Mouse (Mus musculus) heart, adult 8-10 months (tissue): ENCODE results near the gene Slx1b. TPM values are rescaled to one million over a fixed set of nuclear protein-coding genes. Genes with fewer than 3 reads are reported as not detected.

Source experiments
- DNase-seq: peaks from one replicate; pipeline ENCODE4 v3.0.0; 2022; ENCODE audit warnings: low spot score
- total RNA-seq, 4 experiments: library from RNA; stranded (reverse); gene quantifications; 2 replicates each; pipeline ENCODE4 v1.2.4; 2022

The Slx1b gene
- total RNA-seq, 4 experiments from 2014 or later, result 3.2 to 6.2 (median 5.4) TPM

DNA sequence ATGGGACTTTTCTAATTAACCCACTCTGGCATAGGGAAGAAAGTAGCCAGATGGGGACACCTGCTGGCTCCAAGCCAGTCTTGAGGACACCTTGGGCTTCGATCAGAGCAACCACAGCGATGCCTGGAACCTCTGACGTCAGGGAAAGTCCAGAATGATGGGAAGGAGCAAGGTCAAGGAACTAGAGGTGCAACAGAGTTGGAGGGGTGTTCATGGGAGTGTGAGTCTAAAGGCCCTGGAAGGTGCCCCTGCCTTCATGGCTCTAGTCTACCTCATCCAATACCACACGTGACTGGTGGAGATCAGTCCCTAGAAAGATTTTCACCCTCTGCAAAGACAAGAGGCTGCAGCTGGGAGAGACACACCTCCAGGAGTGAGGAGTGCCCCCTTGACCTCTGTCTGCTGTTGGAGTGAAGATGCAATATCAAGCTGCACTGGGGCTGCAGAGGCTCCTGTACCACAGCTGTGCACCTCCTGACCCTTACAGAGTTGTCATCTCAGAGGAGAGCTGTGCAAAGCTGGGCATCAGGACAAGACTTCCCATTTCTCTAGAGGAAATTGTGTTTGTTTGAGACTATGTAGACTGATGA is 18.9 kb downstream of the Slx1b start:
- no peak for DNase-seq

DNA sequence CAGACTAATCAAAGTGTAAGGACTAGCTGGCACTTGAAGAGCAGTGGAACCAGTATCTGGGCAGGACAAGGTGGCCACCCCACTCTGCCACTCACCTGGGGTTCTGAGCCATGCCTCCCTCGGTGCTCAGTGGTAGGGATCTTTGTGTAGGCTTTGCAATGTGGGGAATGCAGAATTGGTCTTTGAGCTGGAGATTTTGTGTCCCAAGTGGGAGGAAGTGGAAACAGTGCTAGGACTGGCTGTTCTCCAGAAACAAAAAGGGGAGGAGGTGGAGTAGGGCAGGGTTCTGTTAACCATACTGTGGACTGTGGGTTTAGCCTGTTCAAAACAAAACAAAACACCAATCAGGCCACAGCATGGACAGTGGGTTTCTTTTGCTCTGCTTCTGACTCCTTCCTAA is 19.4 kb downstream of the Slx1b start, which contains the start of gene Sult1a1:
Gene Sult1a1 (minus strand): TSS at position 226 of the 400 bp plus-strand sequence.
- DNase-seq, result peak; percentile 94

DNA sequence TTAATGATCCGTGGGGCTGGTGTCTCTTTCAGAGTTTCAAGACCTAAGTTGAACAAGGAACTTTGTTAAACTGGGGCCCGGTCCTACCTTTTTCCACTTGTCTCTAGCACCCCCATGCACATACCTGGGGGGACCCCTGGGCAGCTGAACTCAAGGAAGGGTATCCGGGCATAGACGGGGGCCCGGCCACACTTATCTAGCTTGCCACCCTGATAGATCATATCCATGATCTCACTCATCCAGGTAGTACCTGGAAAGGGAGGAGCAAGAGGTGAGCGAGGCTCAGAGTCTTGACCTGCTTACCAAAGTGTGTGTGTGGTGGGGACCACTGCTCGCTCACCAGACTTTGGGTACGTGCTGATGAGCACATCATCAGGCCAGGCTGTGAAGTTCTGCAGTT is 20.5 kb downstream of the Slx1b start:
- no peak for DNase-seq

DNA sequence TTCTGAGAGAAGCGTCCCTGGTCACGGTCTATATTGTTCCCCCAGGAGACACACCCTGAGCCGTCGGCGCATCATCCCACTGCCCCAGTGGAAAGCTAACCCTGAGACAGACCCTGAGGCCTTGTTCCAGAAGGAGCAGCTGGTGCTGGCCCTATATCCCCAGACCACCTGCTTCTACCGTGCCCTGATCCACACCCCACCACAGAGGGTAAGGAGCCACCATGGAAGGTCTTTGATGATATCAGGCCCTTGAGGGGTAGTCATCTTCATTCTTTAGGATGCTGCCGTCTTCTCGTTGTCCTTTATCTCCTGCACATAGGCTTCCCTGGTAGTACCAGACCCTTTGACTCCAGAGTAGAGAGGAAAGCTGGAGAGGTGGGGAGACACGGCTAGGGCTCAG is 23.5 kb downstream of the Slx1b start:
- DNase-seq, result no peak

DNA sequence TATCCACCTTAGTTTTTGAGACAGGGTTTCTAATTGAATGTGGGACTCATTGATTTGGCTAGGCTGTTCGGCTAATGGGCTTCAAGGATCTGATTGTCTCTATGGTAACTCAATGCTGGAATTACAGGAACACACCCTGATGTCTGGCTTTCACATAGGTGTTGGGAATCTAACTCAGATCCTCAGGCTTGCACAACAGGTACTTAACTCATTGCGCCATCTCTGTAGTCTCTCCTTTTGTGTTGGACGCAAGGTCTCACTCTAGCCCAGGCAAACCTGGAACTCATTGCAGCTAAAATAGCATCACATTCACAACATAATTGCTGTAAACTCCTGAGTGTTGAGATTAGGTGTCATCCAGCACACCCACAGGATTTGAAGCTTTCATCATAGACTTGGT is 25.4 kb downstream of the Slx1b start:
- no peak for DNase-seq

DNA sequence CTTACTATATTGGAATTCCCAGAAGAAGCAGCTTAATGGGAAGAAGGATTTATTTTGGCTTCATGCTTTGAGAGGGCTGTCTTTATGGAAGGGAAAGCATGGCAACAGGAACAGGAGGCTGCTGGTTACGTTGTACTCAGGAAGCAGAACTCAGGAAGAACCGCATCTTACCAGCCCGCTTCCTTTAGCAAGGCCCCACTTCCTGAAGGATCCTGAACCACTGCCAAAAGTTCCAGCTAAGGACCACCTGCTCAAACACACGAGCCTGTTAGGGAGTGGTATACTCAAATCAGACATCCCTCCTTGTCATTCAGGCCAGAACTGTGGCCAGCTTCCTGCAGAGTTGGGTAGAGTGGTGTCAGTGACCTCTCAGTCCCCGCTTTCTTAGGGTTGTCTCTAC is 27.1 kb downstream of the Slx1b start:
- no peak for DNase-seq

DNA sequence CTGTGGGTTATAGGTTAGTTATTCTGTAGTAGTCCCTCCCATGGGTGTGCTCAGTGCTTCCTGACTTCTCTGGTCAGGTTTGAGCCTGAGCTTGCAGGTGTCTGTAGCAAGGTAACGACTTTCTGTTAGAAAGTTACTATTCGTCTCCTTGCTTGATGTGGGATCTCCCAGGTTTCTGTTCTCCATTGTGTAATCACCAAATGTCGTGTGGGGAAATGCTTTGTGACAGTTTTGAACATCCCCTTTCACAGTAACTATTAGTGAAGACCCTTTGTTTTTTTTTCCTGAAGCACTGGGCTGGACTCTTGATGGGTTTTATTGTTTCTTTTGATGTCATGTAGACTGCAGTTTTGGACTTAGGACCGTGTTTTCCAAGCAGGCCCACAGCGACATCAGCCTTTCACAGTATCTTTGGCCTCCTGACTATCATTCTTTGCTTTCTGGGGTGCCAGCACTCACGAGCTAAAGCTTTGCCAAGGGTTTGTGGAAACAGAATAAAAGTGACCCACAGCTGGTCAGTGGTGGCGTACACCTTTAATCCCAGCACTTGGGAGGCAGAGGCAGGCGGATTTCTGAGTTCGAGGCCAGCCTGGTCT is 28.0 kb downstream of the Slx1b start:
- no peak for DNase-seq

DNA sequence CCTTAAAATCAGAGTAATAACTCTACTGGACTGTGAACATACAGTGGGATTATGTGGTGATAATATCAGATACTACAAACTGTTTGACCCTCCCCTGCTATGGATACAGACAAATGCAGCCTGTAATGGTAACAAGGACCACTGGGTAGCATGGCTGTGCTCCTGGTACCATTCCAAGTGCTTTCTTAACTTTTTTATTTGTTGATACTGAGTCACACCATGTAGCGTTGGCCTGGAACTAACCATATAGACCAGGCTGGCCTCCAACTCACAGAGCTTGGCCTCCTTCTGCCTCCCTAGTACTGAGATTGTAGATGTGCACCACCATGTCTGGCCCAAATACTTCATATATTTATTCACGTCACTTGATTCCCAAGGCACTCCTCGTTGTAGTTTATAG is 30.3 kb downstream of the Slx1b start:
- DNase-seq, result peak; percentile 51

DNA sequence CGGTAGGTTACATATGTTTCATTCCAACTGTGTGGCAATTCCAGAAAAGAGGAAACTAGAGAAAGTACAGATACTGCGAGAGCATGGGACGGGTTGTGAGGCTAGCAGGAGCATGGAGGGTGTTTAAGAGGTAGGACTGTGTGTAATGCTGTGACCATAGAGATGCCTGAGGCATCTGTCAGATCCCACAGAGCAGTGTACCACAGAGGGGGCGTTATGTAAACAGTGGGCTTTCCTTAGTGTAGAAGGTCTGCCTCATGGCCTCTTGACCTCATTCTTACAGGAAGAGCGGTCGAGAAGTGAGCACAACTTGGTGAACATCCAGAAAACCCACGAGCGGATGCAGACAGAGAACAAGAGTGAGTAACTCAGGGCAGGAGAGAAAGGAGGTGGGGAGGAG is 31.9 kb downstream of the Slx1b start:
- no peak for DNase-seq

DNA sequence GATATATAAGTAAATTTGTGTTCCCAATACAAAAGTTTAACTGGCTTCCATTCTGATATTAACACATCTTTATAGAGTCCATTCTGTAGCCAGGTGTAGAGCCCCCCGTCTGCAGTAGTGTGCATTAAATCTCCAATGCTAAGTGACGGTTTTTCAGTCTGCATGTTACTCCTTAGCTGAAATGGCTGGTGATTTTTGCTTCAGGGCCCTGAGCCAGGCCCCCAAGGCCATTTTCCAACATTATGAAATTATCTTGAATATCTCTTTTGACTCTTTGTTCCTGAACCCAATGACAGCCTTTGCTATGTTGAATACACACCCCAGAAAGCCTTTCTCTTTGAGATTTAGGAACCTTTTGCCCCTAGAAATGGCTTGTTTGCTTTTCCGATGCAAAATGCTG is 35.8 kb downstream of the Slx1b start:
- no peak for DNase-seq

DNA sequence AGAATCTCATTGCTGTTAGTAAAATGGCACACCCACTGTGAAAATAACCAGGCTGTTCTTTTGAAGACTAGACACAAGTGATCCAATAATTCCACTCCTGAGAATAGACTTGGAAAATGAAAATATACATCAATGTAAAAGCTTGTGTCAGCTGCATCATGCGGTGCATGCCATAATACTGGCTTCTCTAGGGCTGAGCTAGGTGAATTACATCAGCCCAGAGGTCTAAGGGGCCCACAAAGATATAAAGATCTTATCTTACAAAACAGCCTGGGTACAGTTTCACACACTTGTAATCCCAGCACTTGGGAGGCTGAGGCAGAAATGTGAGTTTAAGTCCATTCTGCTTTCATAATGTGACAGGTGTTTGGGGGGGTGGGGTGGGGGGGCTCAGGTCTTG is 38.1 kb downstream of the Slx1b start:
- no peak for DNase-seq

DNA sequence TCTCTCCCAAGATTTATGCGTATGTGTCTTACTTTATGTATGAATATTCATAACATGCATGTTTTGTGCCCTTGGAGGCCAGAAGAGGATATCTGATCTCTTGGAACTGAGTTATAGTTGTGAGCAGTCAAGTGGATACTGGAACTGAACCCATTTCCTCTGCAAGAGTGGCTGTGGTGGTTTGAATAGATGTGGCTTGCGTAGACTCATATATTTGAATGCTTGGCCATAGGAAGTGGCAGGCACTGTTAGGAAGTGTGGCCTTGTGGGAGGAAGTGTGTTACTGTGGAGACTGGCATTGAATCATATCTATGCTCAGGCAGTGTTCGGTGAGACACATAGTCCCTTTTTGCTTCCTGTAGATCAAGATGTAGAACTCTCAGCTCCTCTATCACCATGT is 39.9 kb downstream of the Slx1b start:
- no peak for DNase-seq

DNA sequence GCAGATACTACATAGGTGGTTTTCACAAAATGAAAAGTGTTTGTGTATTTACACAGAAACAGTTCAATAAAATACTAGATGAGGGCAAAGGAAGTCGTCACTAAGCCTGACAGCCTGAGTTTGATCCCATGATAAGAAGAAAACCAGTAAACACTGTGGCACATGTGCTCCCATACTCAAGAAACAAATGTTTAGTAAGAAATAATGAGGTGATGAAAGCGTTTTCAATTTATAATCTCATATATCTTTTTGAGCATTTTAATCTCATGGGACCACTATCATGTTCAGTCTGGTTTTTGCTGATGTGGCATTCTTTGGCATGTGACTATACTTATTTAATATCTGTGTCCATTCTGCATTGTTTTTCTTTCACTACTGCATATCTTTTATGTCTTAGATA is 41.6 kb downstream of the Slx1b start:
- DNase-seq, result no peak

DNA sequence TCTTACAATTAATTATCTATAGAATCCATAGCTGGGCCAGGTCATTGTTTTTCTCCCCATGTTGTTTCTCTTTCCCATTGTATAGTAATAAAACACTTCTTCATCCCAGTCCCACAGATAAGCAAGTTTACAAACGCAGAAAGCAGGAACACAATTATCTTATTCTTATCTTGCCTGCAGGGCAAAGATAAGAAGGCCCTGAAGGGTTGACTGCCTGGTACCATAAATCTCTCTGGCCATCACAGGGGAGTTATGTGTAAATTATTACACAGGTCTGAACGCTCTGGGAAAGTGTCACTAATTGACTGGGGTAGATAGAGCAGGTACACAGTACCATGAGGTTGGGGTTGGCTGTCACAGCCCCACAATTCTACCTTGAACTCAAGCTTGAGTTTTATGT is 44.7 kb downstream of the Slx1b start:
- no peak for DNase-seq

DNA sequence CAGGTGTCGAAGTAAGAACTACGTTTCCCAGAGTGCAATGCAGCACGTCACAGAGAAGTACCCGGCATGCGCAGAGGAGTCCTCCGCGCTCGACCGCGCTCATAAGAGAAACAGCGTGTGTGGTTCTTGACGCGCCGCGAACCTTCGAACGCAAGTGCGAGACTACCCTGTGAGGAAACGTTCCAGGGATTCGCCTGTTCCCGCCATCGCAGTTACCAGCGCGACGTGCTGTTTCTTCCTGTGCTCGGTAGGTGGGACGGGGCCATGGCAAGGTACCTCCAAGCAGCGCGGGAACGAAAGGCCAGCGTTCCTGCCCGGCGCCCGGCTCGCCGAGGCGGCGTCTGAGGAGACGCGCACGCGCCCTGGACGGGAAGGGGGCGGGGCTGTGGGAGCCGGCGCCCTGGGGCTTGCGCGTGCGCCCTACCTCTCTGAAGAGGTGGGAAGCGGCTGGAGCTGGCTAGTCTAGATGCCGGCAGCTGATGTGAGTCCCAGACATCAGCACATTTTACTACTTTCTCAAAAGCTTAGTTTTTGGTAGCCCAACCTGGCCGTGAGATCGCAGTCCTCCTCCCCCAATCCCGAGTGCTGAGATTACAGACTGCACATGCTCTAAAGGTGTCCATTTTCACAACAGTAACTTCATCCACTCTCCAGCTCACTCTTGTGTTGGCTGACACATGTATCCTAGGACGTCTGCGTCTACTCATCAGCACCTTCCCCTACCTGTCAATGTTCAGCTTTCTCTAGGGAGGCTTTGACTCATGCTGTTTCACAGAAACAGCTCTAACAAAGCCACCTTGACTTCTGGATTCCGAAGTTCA is 46.1 kb downstream of the Slx1b start, which contains the start of gene Sgf29:
Gene Sgf29 (plus strand): TSS at position 79 of the 821 bp plus-strand sequence.
- DNase-seq, result peak; percentile 91

DNA sequence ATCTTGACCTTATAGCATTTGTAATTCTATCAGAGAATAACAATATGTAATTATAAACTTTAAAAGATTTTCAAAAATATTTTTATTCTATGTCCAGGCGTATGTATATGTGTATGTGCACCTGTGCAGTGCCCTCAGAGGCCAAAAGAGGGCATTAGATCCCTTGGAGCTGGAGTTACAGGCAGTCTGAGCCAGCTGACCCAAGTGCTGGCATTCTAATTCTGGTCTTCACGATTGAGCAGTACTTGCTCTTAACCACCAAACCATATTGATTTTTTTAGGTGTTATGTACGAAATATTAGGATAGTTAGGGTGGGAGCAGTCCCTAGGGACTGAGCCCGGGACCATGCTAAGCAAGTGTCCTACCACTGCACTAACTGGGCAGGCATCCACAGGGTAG is 47.1 kb downstream of the Slx1b start:
- no peak for DNase-seq

DNA sequence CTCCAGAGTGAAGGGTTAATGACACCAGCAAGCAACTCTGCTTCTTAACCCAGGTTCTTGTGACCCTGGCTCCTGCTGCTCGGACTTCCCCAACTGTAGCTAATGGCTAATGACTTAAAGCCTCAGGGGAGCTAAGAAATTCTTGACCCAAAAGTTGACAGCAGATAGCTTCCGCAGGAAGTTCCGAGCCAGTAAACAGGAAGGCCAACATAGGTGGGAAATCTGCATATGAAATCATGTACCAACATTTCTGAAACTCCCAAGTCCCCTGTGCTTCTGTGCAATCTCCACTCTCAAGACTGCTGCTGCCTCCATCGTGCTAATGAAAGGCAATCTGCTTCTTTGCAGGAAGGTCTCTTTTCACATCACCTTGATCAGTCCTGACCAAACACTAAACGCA is 49.9 kb downstream of the Slx1b start:
- DNase-seq, result peak; percentile 50

DNA sequence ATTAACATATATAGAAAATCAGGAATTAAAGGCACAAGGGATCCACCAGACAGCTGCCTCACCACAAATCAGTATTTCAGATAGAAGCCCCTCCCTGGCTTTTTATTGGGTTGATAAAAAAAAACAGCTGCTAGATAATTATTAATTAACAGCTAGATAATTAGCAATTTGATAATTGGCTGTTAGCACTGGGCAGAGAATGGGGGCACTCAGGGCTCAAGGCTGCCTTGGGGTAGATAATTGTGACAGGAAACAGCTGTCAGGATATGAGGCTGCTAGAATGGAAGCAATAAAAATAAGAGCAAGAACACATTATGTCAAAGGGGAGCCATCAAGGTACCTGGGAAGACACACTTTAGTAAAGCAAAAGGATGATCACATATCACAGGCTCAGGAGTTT is 50.7 kb downstream of the Slx1b start:
- DNase-seq, result no peak

DNA sequence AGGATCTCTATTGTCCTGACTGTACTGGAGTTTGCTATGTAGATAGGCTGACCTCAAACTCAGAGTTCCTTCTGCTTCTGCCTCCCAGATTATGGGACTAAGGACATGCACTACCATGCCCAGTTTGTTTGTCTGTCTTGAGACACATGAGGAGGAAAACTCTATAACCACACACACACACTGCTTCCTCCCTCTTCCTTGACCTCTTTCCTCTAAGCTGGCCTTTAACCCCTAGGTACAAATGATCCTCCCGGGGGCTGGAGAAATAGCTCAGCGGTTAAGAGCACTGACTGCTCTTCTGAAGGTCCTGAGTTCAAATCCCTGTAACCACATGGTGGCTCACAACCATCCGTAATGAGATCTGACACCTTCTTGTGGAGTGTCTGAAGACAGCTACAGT is 51.2 kb downstream of the Slx1b start:
- no peak for DNase-seq

DNA sequence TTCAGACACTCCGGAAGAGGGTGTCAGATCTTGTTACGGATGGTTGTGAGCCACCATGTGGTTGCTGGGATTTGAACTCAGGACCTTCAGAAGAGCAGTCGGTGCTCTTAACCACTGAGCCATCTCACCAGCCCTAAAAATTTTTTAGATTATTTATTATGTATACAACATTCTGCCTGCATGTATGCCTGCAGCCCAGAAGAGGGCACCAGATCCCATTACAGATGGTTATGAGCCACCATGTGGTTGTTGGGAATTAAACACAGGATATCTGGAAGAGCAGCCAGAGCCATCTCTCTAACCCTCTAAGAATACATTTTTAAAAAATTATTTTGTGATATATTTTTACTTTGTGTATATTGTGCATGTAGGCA is 52.4 kb downstream of the Slx1b start:
- DNase-seq, result peak; percentile 54

DNA sequence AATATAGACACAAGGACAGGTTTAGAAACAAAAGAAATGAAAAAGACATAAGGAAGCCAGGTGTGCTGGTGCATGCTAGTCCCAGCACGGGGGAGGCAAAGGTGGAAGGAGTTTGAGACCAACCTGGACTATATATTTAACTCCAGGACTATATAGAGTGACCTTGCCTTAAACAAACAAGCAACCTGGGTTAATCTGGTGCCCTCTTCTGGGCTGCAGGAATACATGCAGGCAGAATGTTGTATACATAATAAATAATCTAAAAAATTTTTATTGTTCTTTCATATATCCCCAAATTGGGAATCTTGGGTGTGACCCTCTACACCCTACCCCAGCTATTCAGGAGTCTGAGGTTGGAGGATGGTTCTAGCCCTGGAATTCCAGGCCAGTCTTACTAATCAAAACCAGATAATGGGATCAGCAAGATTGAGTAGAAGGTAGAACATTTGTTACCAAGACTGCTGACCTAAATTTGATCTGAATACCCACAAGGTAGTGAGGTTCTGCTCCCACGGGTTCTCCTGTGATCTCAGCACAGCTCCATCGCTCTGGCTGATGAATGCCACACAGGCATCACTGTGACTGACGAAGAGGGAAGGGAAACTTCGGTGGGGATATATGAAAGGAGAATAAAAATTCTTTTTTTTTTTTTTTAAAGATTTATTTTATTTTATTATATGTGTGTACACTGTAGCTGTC is 52.9 kb downstream of the Slx1b start:
- no peak for DNase-seq
